Mouse (Mus musculus): ENCODE measurements around the gene Oprl1.
A peak's percentile ranks its signal among the peaks of the same experiment; 100 is the strongest.

Gene Oprl1

GRCm38 (mm10) chr2:181693339-181694280 is 21.2 kb upstream of the Oprl1 start, which contains the start of gene Rgs19:
Rgs19 (minus strand) TSS chr2:181693977.
- DNase-seq: peak; percentile 70 to 75

GRCm38 (mm10) chr2:181694581-181694980 is 20.2 kb upstream of the Oprl1 start:
- no peak for DNase-seq

GRCm38 (mm10) chr2:181695776-181696175 is 19.0 kb upstream of the Oprl1 start:
- DNase-seq: no peak

- peak in 1 of 2 experiments; percentile 1 for DNase-seq
These were observed 17.9 kb upstream of the Oprl1 start for GRCm38 (mm10) chr2:181696801-181697420.

- no peak for DNase-seq
These were observed 16.6 kb upstream of the Oprl1 start, which contains the start of gene Lkaaear1 for GRCm38 (mm10) chr2:181698241-181698640. Lkaaear1 (minus strand) TSS chr2:181698442.

GRCm38 (mm10) chr2:181706668-181707067 is 8.1 kb upstream of the Oprl1 start:
- peak in 1 of 2 experiments; percentile 35 for DNase-seq

- peak in 1 of 2 experiments; percentile 26 for DNase-seq
These were observed 1.1 kb upstream of the Oprl1 start for GRCm38 (mm10) chr2:181713749-181714148.

GRCm38 (mm10) chr2:181715382-181715781 is 566 bp downstream of the Oprl1 start:
- DNase-seq: no peak

- DNase-seq: no peak
These were observed 2.2 kb downstream of the Oprl1 start for GRCm38 (mm10) chr2:181716991-181717390.

GRCm38 (mm10) chr2:181720061-181720460 is 5.2 kb downstream of the Oprl1 start:
- peak; percentile 45 to 58 for DNase-seq

- DNase-seq: peak; percentile 66 to 77
These were observed 6.4 kb downstream of the Oprl1 start for GRCm38 (mm10) chr2:181721200-181721599.

GRCm38 (mm10) chr2:181722213-181722612 is 7.4 kb downstream of the Oprl1 start:
- peak; percentile 42 to 59 for DNase-seq

GRCm38 (mm10) chr2:181727659-181728262 is 12.9 kb downstream of the Oprl1 start:
- DNase-seq: no peak

GRCm38 (mm10) chr2:181730051-181730450 is 15.2 kb downstream of the Oprl1 start:
- no peak for DNase-seq

- DNase-seq: peak; percentile 63 to 65
These were observed 37.8 kb downstream of the Oprl1 start for GRCm38 (mm10) chr2:181752626-181753025.

GRCm38 (mm10) chr2:181758147-181758725 is 43.4 kb downstream of the Oprl1 start:
- no peak for DNase-seq

GRCm38 (mm10) chr2:181759041-181759440 is 44.2 kb downstream of the Oprl1 start:
- peak; percentile 85 to 94 for DNase-seq

GRCm38 (mm10) chr2:181763006-181763830 is 48.4 kb downstream of the Oprl1 start, which contains the start of gene Myt1:
Myt1 (plus strand) TSS chr2:181763332.
- no peak for DNase-seq

- DNase-seq: no peak
These were observed 49.2 kb downstream of the Oprl1 start for GRCm38 (mm10) chr2:181763886-181764527.

GRCm38 (mm10) chr2:181764600-181764999 is 49.8 kb downstream of the Oprl1 start:
- peak; percentile 42 to 50 for DNase-seq

GRCm38 (mm10) chr2:181765251-181765650 is 50.4 kb downstream of the Oprl1 start:
- no peak for DNase-seq
